ENCODE assay signal across 8 mouse cellular contexts in genomic region chr1:193370096-193370495, GRCm38 (mm10). TPM values are rescaled to one million over a fixed set of nuclear protein-coding genes. Genes with fewer than 3 reads are reported as not detected.
DNase-seq lines count a peak whose midpoint lies in the region; ATAC-seq and TF ChIP-seq lines count a peak whose summit lies in the region.

Camk1g (minus strand) TSS chr1:193370298.

- no peak within 1 kb of the TSS for H3K27ac ChIP-seq in kidney, adult 2 months (ENCODE audit: insufficient read depth, low read depth, low read length)

- no peaks in the 10 kb centered on the region for H3K27me3 ChIP-seq in kidney, adult 2 months (replicated peaks; ENCODE audit: control insufficient read depth, insufficient read depth, low read length)

- no peak for TF ChIP-seq POLR2A in kidney, adult 2 months (IDR thresholded peaks at IDR 0.05; ENCODE audit: low read depth, low read length)

- intact Hi-C loops in left cerebral cortex, postnatal 10 days (cut with DNase I), result no loop called here

- peak; percentile 58 for ATAC-seq in common myeloid progenitor, adult 5-6 weeks (replicated peaks; ENCODE audit: low read depth, poor library complexity, severe bottlenecking)
- ATAC-seq in megakaryocyte-erythroid progenitor cell, adult 5-6 weeks (replicated peaks; ENCODE audit: low FRiP score, low TSS enrichment, poor library complexity, severe bottlenecking), result no peak
- no peak for ATAC-seq in erythroblast, adult 5-6 weeks (replicated peaks; ENCODE audit: low FRiP score, poor library complexity, severe bottlenecking)

- H3K4me3 ChIP-seq in kidney, adult 2 months (ENCODE audit: insufficient read depth, low read depth, low read length), result peak within 1 kb of the TSS; percentile 9; the same call in 1 of the 2 replicates

- TF ChIP-seq CTCF in kidney, adult 2 months (conservative IDR thresholded peaks at IDR 0.05; ENCODE audit: insufficient read depth, insufficient read length, low read depth, low read length), result no peak

- no peaks in the 10 kb centered on the region for H3K4me1 ChIP-seq in kidney, adult 2 months (ENCODE audit: control insufficient read depth, insufficient read depth, low read length)

- peak; percentile 16 for DNase-seq in kidney, adult 2 months
- DNase-seq in kidney, postnatal 25 days, result no peak
- peak; percentile 43 for DNase-seq in heart, postnatal 4 days
- DNase-seq in left cerebral cortex, postnatal 10 days (ENCODE audit: extremely low spot score in 1 of 2, low spot score in 2 of 2), result peak in 1 of 2 experiments; percentile 64
- peak; percentile 93 for DNase-seq in retina, postnatal 1 day

- H3K36me3 ChIP-seq in kidney, adult 2 months (ENCODE audit: control insufficient read depth, insufficient read depth, low read length), result no peaks in the 10 kb centered on the region

- 40% methylated on average over 2 of the region's 2 CpGs for WGBS in kidney, adult 2 months

RNA-seq across cellular contexts. Expression of gene Camk1g, which starts in this region (rescaled TPM):
- polyA plus RNA-seq in kidney, adult 2 months (2012; rRNA removed), result 8.2 and 9.0 TPM in 2 replicates
- 0.09 TPM in 1 of 2 replicates, not detected in the other for total RNA-seq in common myeloid progenitor, adult 5-6 weeks (2017)
- total RNA-seq in heart, postnatal 4 days (2021), result 1 to 10 TPM; 3.9 to 4.1 TPM
- total RNA-seq in left cerebral cortex, postnatal 10 days (2021), result 10 to 100 TPM; 38.9 TPM
- not detected in 2 replicates for total RNA-seq in megakaryocyte-erythroid progenitor cell, adult 5-6 weeks (2014; fragmentation: Nextera tagmentation)
- not detected in 2 replicates for total RNA-seq in megakaryocyte-erythroid progenitor cell, adult 5-6 weeks (2017)
- total RNA-seq in erythroblast, adult 5-6 weeks (2015; ENCODE audit: low replicate concordance), result not detected in 2 replicates
- not detected in 2 replicates for total RNA-seq in erythroblast, adult 5-6 weeks (2017; ENCODE audit: low replicate concordance)

Comparison
In these comparisons a context has a peak if more than half of its experiments do, and no peak if none do; other contexts are left out.
1. RNA of gene Camk1g (total RNA-seq): 38.9 TPM in left cerebral cortex, postnatal 10 days; 3.9 to 4.1 TPM in heart, postnatal 4 days, 0.09 TPM in common myeloid progenitor, adult 5-6 weeks, not detected in megakaryocyte-erythroid progenitor cell, adult 5-6 weeks and not detected in erythroblast, adult 5-6 weeks; every median in the first group is over 4 times any median in the second.
2. DNase-seq: peak in kidney, adult 2 months (single experiment), heart, postnatal 4 days (single experiment) and retina, postnatal 1 day (single experiment); none in kidney, postnatal 25 days (0 of 2).
3. Peak in ATAC-seq in common myeloid progenitor, adult 5-6 weeks; RNA of the gene not detected or under 1 TPM.